Comparison of ENCODE assay signal across 7 mouse cellular contexts in the genomic region with DNA sequence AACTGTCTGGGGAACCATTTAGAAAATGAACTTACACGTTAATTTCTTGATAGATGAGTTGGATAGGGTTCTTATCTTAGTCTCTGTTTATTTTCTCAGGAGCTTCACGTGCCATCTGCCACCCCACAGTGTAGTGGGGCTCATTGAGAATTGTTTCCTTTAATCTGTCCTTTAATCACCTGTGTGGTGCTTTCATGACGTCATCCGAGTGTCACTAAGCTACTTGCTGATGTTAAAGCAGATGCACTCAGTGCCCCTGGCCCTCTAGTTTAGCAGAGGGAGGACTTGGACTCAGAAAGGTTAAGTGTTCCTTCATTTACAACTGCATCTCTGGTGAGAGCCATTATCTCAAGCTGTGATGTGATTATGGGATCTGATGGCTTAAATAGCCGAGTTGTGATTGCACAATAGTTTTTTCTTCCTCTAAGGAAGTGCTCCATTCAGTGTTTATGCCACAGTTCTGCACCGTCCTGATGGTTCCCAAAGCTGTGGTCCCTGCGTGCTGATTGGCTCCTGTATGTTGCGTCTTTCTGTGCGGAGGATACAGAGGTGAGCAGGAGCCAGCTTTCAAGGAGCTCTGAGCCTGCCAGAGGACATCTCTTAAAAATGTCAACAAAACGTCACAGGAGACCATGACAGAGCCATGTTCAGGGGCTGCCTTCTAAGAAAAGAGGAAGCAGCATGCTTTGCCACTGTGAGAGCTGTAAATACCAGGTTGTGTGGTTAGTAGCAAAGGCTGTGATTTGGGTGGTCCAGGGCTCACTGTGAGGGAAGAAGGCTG. TPM values are rescaled to one million over a fixed set of nuclear protein-coding genes. Genes with fewer than 3 reads are reported as not detected.
DNase-seq lines count a peak whose midpoint lies in the region; ATAC-seq lines count a peak whose summit lies in the region.

No protein-coding gene starts in this region.

- peak; percentile 37 for ATAC-seq in CD4-positive, CD25-positive, alpha-beta regulatory T cell, adult 4 months
- no peak for ATAC-seq in embryonic facial prominence, embryonic 15.5 days (ENCODE audit: insufficient number of reproducible peaks, low FRiP score, low TSS enrichment, low read depth)

- WGBS in embryonic facial prominence, embryonic 15.5 days = 44% methylated on average over 10 of the region's 10 CpGs
- WGBS in limb, embryonic 10.5 days = 46% methylated on average over 10 of the region's 10 CpGs

- H3K27me3 ChIP-seq in embryonic facial prominence, embryonic 15.5 days = no peaks in the 10 kb centered on the region
- H3K27me3 ChIP-seq in limb, embryonic 10.5 days (ENCODE audit: low read depth, poor library complexity, severe bottlenecking) = peaks cover 4% of the 10 kb centered on the region; the same call in 1 of the 2 replicates

- no peaks in the 10 kb centered on the region for H3K9me3 ChIP-seq in embryonic facial prominence, embryonic 15.5 days (replicated peaks)
- H3K9me3 ChIP-seq in limb, embryonic 10.5 days (replicated peaks) = no peaks in the 10 kb centered on the region

- peak; percentile 73 to 74 for DNase-seq in B cell, adult 2 months
- no peak for DNase-seq in limb, embryonic 10.5 days (ENCODE audit: low spot score)
- DNase-seq in natural killer cell, adult 2 months (ENCODE audit: low spot score in 2 of 2) = peak; percentile 16 to 61
- no peak for DNase-seq in urinary bladder, postnatal 10 days (ENCODE audit: low spot score)
- no peak for DNase-seq in urinary bladder, postnatal 25 days (ENCODE audit: low spot score)

- no peak overlapping the region for H3K9ac ChIP-seq in embryonic facial prominence, embryonic 15.5 days

- H3K4me2 ChIP-seq in embryonic facial prominence, embryonic 15.5 days (replicated peaks) = peak overlapping the region; percentile 62

- peak overlapping the region; percentile 61 for H3K27ac ChIP-seq in embryonic facial prominence, embryonic 15.5 days (replicated peaks)
- peak overlapping the region; percentile 19; the same call in 1 of the 2 replicates for H3K27ac ChIP-seq in limb, embryonic 10.5 days

- no peaks in the 10 kb centered on the region for H3K36me3 ChIP-seq in embryonic facial prominence, embryonic 15.5 days
- H3K36me3 ChIP-seq in limb, embryonic 10.5 days = peaks cover 10% of the 10 kb centered on the region; the same call in 1 of the 2 replicates

- peaks cover 43% of the 10 kb centered on the region for H3K4me1 ChIP-seq in embryonic facial prominence, embryonic 15.5 days
- peaks cover 38% of the 10 kb centered on the region for H3K4me1 ChIP-seq in limb, embryonic 10.5 days

- 0 out of 2 replicates have a peak overlapping the region, but pooled peaks have one; percentile 6 for H3K4me3 ChIP-seq in embryonic facial prominence, embryonic 15.5 days (replicated peaks)
- H3K4me3 ChIP-seq in limb, embryonic 10.5 days = 0 out of 2 replicates have a peak overlapping the region, but pooled peaks have one; percentile 8

RNA-seq across cellular contexts. Expression of gene Dip2b, which starts 3.0 kb away (rescaled TPM):
- polyA plus RNA-seq in CD4-positive, CD25-positive, alpha-beta regulatory T cell, adult 4 months (2017; shearing (Covaris generic)) = 10 to 100 TPM; 14.8 to 17.1 TPM
- 11.2 and 11.5 TPM in 2 replicates for polyA plus RNA-seq in embryonic facial prominence, embryonic 15.5 days (2015; fragmentation: Nextera tagmentation; extraction: Ambion mirVana)
- polyA plus RNA-seq in limb, embryonic 10.5 days (2016; fragmentation: Nextera tagmentation; extraction: Ambion mirVana) = 13.6 and 16.4 TPM in 2 replicates

Comparison
In these comparisons a context has a peak if more than half of its experiments do, and no peak if none do; other contexts are left out.
1. DNase-seq: peak in B cell, adult 2 months (2 of 2) and natural killer cell, adult 2 months (2 of 2); none in limb, embryonic 10.5 days (single experiment), urinary bladder, postnatal 10 days (single experiment) and urinary bladder, postnatal 25 days (single experiment).